Mouse (Mus musculus): ENCODE measurements at regions not wholly inside any gene's neighbourhood (a gene's known extent, or its start where the extent isn't known, plus 50 kb on each side); places are given as distances from the start of the nearest gene placed in this dataset.

GRCm38 (mm10) chr2:122863343-122863970, 98.4 kb downstream of the Sqor start:
- DNase-seq, result no peak

- no peak for DNase-seq
These were observed 98.9 kb downstream of the Sqor start for GRCm38 (mm10) chr2:122863971-122864348.

GRCm38 (mm10) chr2:122887111-122887510, 122.1 kb downstream of the Sqor start:
- DNase-seq, result no peak

- DNase-seq, result no peak
These were observed 122.5 kb downstream of the Sqor start for GRCm38 (mm10) chr2:122887526-122887925.

GRCm38 (mm10) chr2:122905129-122906072, 140.4 kb downstream of the Sqor start:
- peak; percentile 71 for DNase-seq

GRCm38 (mm10) chr2:122916772-122917171, 151.7 kb downstream of the Sqor start:
- DNase-seq, result peak; percentile 44

- DNase-seq, result peak; percentile 22
These were observed 172.9 kb downstream of the Sqor start for GRCm38 (mm10) chr2:122937922-122938321.

- DNase-seq, result no peak
These were observed 179.8 kb downstream of the Sqor start for GRCm38 (mm10) chr2:122944841-122945240.

- DNase-seq, result no peak
These were observed 180.9 kb downstream of the Sqor start for GRCm38 (mm10) chr2:122945891-122946290.

GRCm38 (mm10) chr2:122949031-122949430, 184.0 kb downstream of the Sqor start:
- DNase-seq, result no peak

- DNase-seq, result no peak
These were observed 196.7 kb downstream of the Sqor start for GRCm38 (mm10) chr2:122961701-122962100.

- no peak for DNase-seq
These were observed 204.0 kb downstream of the Sqor start for GRCm38 (mm10) chr2:122968809-122969628.

Data from embryo, embryonic 11 days (tissue).